Mouse (Mus musculus): ENCODE measurements at regions not wholly inside any gene's neighbourhood (a gene's known extent, or its start where the extent isn't known, plus 50 kb on each side); places are given as distances from the start of the nearest gene placed in this dataset.

GRCm38 (mm10) chr1:184271254-184271653, 237.2 kb upstream of the 1700056E22Rik start:
- Histone ChIP-seq H3K4me3 (no peak overlapping the region), H3K27me3 (peaks cover 23% of the 10 kb centered on the region), H3K4me1 (no peaks in the 10 kb centered on the region), H3K27ac (replicated peaks) (no peak overlapping the region), H3K9me3 (no peaks in the 10 kb centered on the region), H3K9ac (replicated peaks) (no peak overlapping the region), H3K4me2 (replicated peaks) (no peak overlapping the region), H3K36me3 (no peaks in the 10 kb centered on the region)
- no peak for ATAC-seq (ENCODE audit: low FRiP score, low read depth)
- WGBS = 89% methylated on average over 8 of the region's 8 CpGs

GRCm38 (mm10) chr1:184266051-184266450, 231.9 kb upstream of the 1700056E22Rik start:
- Histone ChIP-seq H3K4me1 (no peaks in the 10 kb centered on the region), H3K4me3 (no peak overlapping the region), H3K9ac (replicated peaks) (no peak overlapping the region), H3K27ac (replicated peaks) (no peak overlapping the region), H3K36me3 (no peaks in the 10 kb centered on the region), H3K27me3 (peaks cover 18% of the 10 kb centered on the region), H3K4me2 (replicated peaks) (no peak overlapping the region), H3K9me3 (no peaks in the 10 kb centered on the region)
- no peak for ATAC-seq (ENCODE audit: low FRiP score, low read depth)
- WGBS = 15% methylated on average over 8 of the region's 8 CpGs

- 49% methylated on average over 2 of the region's 2 CpGs for WGBS
- H3K4me1 ChIP-seq = no peaks in the 10 kb centered on the region
- H3K27me3 ChIP-seq = peaks cover 16% of the 10 kb centered on the region
- ATAC-seq (ENCODE audit: low FRiP score, low read depth) = no peak
- H3K36me3 ChIP-seq = no peaks in the 10 kb centered on the region
- H3K27ac ChIP-seq (replicated peaks) = no peak overlapping the region
- 0 out of 2 replicates have a peak, but pooled peaks cover 5% of the 10 kb centered on the region for H3K9me3 ChIP-seq
- no peak overlapping the region for H3K4me3 ChIP-seq
- no peak overlapping the region for H3K4me2 ChIP-seq (replicated peaks)
- H3K9ac ChIP-seq (replicated peaks) = no peak overlapping the region
Measured at GRCm38 (mm10) chr1:184262975-184263374, 228.9 kb upstream of the 1700056E22Rik start.

GRCm38 (mm10) chr1:184261385-184261727, 227.3 kb upstream of the 1700056E22Rik start:
- Histone ChIP-seq H3K9ac (replicated peaks) (no peak overlapping the region), H3K27ac (replicated peaks) (no peak overlapping the region), H3K36me3 (no peaks in the 10 kb centered on the region), H3K27me3 (peaks cover 2% of the 10 kb centered on the region), H3K9me3 (0 out of 2 replicates have a peak, but pooled peaks cover 5% of the 10 kb centered on the region), H3K4me2 (replicated peaks) (no peak overlapping the region), H3K4me1 (no peaks in the 10 kb centered on the region), H3K4me3 (no peak overlapping the region)
- WGBS = 79% methylated on average over 6 of the region's 6 CpGs
- no peak for ATAC-seq (ENCODE audit: low FRiP score, low read depth)

GRCm38 (mm10) chr1:184260722-184261384, 226.8 kb upstream of the 1700056E22Rik start:
- Histone ChIP-seq H3K27me3 (no peaks in the 10 kb centered on the region), H3K4me1 (no peaks in the 10 kb centered on the region), H3K9me3 (0 out of 2 replicates have a peak, but pooled peaks cover 5% of the 10 kb centered on the region), H3K9ac (replicated peaks) (no peak overlapping the region), H3K4me2 (replicated peaks) (no peak overlapping the region), H3K36me3 (no peaks in the 10 kb centered on the region), H3K27ac (replicated peaks) (no peak overlapping the region), H3K4me3 (no peak overlapping the region)
- WGBS = 85% methylated on average over 6 of the region's 6 CpGs
- ATAC-seq (ENCODE audit: low FRiP score, low read depth) = no peak

- Histone ChIP-seq H3K4me3 (no peak overlapping the region), H3K27ac (replicated peaks) (no peak overlapping the region), H3K9ac (replicated peaks) (no peak overlapping the region), H3K9me3 (0 out of 2 replicates have a peak, but pooled peaks cover 5% of the 10 kb centered on the region), H3K27me3 (no peaks in the 10 kb centered on the region), H3K4me2 (replicated peaks) (no peak overlapping the region), H3K36me3 (no peaks in the 10 kb centered on the region), H3K4me1 (no peaks in the 10 kb centered on the region)
- 89% methylated on average over 9 of the region's 9 CpGs for WGBS
- no peak for ATAC-seq (ENCODE audit: low FRiP score, low read depth)
Measured at GRCm38 (mm10) chr1:184259853-184260252, 225.8 kb upstream of the 1700056E22Rik start.

- Histone ChIP-seq H3K9me3 (0 out of 2 replicates have a peak, but pooled peaks cover 5% of the 10 kb centered on the region), H3K4me2 (replicated peaks) (no peak overlapping the region), H3K9ac (replicated peaks) (no peak overlapping the region), H3K27ac (replicated peaks) (no peak overlapping the region), H3K27me3 (no peaks in the 10 kb centered on the region), H3K4me1 (no peaks in the 10 kb centered on the region), H3K36me3 (no peaks in the 10 kb centered on the region), H3K4me3 (no peak overlapping the region)
- ATAC-seq (ENCODE audit: low FRiP score, low read depth) = no peak
- WGBS = 92% methylated on average over 6 of the region's 6 CpGs
Measured at GRCm38 (mm10) chr1:184257356-184257755, 223.3 kb upstream of the 1700056E22Rik start.

- no peak overlapping the region for H3K4me2 ChIP-seq (replicated peaks)
- ATAC-seq (ENCODE audit: low FRiP score, low read depth) = no peak
- 87% methylated on average over 4 of the region's 4 CpGs for WGBS
Measured at GRCm38 (mm10) chr1:184254951-184255350, 220.8 kb upstream of the 1700056E22Rik start.

GRCm38 (mm10) chr1:184244730-184245488, 210.8 kb upstream of the 1700056E22Rik start:
- Histone ChIP-seq H3K27ac (replicated peaks) (no peak overlapping the region), H3K9ac (replicated peaks) (no peak overlapping the region), H3K4me1 (no peaks in the 10 kb centered on the region), H3K36me3 (no peaks in the 10 kb centered on the region), H3K27me3 (no peaks in the 10 kb centered on the region), H3K9me3 (no peaks in the 10 kb centered on the region), H3K4me3 (no peak overlapping the region), H3K4me2 (replicated peaks) (no peak overlapping the region)
- no peak for ATAC-seq (ENCODE audit: low FRiP score, low read depth)
- WGBS = 83% methylated on average over 23 of the region's 23 CpGs

More at GRCm38 (mm10) chr1:184254951-184255350, 220.8 kb upstream of the 1700056E22Rik start:
- H3K36me3 ChIP-seq = no peaks in the 10 kb centered on the region
- no peaks in the 10 kb centered on the region for H3K4me1 ChIP-seq
- no peak overlapping the region for H3K27ac ChIP-seq (replicated peaks)
- H3K9ac ChIP-seq (replicated peaks) = no peak overlapping the region
- H3K9me3 ChIP-seq = 0 out of 2 replicates have a peak, but pooled peaks cover 5% of the 10 kb centered on the region
- H3K27me3 ChIP-seq = no peaks in the 10 kb centered on the region
- no peak overlapping the region for H3K4me3 ChIP-seq

- WGBS = 83% methylated on average over 9 of the region's 9 CpGs
- no peak overlapping the region for H3K9ac ChIP-seq (replicated peaks)
Measured at GRCm38 (mm10) chr1:184244296-184244695, 210.2 kb upstream of the 1700056E22Rik start.

GRCm38 (mm10) chr1:184241846-184242245, 207.7 kb upstream of the 1700056E22Rik start:
- H3K27ac ChIP-seq (replicated peaks) = no peak overlapping the region
- H3K27me3 ChIP-seq = 0 out of 2 replicates have a peak, but pooled peaks cover 3% of the 10 kb centered on the region
- no peak overlapping the region for H3K4me3 ChIP-seq
- H3K9ac ChIP-seq (replicated peaks) = no peak overlapping the region
- no peak for ATAC-seq (ENCODE audit: low FRiP score, low read depth)
- no peaks in the 10 kb centered on the region for H3K9me3 ChIP-seq
- 61% methylated on average over 4 of the region's 4 CpGs for WGBS
- H3K36me3 ChIP-seq = no peaks in the 10 kb centered on the region
- H3K4me1 ChIP-seq = no peaks in the 10 kb centered on the region
- no peak overlapping the region for H3K4me2 ChIP-seq (replicated peaks)

More at GRCm38 (mm10) chr1:184244296-184244695, 210.2 kb upstream of the 1700056E22Rik start:
- H3K4me1 ChIP-seq = no peaks in the 10 kb centered on the region
- no peak overlapping the region for H3K4me2 ChIP-seq (replicated peaks)
- no peaks in the 10 kb centered on the region for H3K27me3 ChIP-seq
- H3K36me3 ChIP-seq = no peaks in the 10 kb centered on the region
- H3K4me3 ChIP-seq = no peak overlapping the region
- no peak overlapping the region for H3K27ac ChIP-seq (replicated peaks)
- H3K9me3 ChIP-seq = no peaks in the 10 kb centered on the region
- ATAC-seq (ENCODE audit: low FRiP score, low read depth) = no peak

Data from midbrain, embryonic 12.5 days (tissue).